Mouse (Mus musculus) gonadal fat pad, adult 2 months (tissue): Measurements from ENCODE around the gene Med24. TPM values are rescaled to one million over a fixed set of nuclear protein-coding genes. Genes with fewer than 3 reads are reported as not detected.
"Not testable (repeated sequence)": the region's sequence is repeated elsewhere in the genome, so short reads cannot be mapped to it uniquely, and the experiment has no call there.

Source experiments
- DNase-seq: peaks from one replicate; pipeline ENCODE4 v3.0.0-alpha.2; 2012; ENCODE audit warnings: low read depth
- polyA plus RNA-seq: library from polyadenylated mRNA; depleted of rRNA; stranded (reverse); fragments of >200 nt; gene quantifications from 2 replicates; pipeline ENCODE4 v1.2.3, GENCODE M21; 2012

Gene Med24
- polyA plus RNA-seq, 1 experiment = 77.3 TPM

- DNase-seq = no peak
Observed at GRCm38 (mm10) chr11:98720756-98721155, 8.5 kb downstream of the Med24 start.

- DNase-seq = no peak
Observed at GRCm38 (mm10) chr11:98717904-98718303, 11.3 kb downstream of the Med24 start.

DNA sequence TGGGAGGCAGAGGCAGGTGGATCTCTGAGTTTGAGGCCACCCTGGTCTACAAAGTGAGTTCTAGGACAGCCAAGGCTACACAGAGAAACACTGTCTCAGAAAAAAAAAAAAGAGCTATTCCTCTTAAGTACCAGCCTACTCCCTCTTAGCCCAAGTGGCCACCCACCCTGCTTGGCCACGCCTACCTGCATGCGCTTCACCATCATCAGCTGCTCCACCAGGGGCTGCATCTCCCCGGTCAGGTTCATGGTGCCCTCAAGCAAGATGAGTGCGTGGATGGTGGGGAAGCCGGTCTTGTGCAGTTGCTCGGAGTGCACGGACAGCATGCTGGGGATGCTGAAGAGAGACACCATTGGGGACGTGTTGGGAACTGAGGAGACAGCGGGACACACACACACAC, 13.3 kb downstream of the Med24 start:
- no peak for DNase-seq

- DNase-seq = no peak
Observed at GRCm38 (mm10) chr11:98713703-98714102, 15.5 kb downstream of the Med24 start.

DNA sequence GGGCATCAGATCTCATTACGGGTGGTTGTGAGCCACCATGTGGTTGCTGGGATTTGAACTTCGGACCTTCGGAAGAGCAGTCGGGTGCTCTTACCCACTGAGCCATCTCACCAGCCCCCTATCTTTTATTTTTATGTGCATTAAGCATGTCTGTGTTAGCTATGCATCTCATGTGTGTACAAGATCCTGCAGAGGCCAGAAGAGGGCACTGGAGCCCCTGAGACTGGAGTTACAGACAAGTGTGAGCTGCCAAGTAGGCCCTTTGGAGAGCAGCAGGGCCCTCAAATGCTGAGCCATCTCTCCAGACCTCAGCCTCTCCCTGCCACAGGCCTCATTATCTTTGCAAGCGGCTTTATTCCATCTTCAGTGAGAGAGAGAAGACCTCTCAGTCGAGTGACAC, 17.2 kb downstream of the Med24 start:
- DNase-seq = not testable (repeated sequence)

DNA sequence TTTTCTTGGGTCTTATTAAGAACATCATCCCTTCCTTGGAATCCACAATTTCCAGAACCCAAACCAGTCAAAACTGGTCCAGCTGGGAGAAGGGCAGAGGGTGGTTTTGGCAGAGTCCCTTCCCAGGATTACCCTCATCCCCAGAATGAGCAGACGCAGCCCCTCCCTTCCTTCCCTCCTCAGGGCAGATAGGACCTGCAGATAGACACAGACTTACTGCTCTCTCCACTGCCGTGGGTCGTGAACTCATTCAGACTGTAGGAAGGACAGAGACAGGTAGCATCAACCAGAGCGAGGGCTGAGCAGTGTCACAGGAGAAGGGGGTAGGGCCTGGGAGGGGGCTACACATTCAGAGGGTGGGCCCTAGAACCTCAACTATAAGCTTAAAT, 18.2 kb downstream of the Med24 start:
- DNase-seq = no peak

DNA sequence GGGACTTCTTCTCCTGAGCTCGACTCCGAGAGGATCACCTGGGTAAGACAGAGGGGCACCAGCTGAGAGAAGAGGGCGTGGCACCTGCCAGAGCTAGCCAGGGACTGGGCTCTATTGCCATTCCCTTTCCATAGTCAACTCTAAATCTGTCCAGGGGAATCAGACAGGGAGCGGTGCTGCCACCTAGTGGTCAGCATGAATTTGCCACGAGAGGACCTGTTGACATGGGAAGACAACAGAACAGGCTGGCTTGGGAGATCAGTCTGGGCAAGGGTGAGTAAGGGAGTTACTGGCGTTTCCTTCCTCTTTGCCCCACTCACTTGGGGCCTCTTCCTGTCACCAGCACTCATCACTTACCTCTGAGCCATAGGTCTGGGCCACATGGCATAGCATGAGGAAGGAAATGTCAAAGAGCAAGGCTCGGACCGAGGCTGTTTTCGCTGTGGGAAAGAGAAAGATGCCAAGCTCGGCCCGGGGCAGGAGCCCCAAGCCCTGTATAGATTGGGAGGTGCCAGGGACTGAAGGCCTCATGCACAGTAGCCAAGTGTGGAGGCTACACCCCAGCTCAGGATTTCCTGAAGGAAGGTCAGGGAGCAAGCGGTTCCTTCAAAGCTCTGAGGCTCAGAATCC, 18.7 kb downstream of the Med24 start:
- no peak for DNase-seq

GRCm38 (mm10) chr11:98709001-98709741, 20.1 kb downstream of the Med24 start:
- no peak for DNase-seq

DNA sequence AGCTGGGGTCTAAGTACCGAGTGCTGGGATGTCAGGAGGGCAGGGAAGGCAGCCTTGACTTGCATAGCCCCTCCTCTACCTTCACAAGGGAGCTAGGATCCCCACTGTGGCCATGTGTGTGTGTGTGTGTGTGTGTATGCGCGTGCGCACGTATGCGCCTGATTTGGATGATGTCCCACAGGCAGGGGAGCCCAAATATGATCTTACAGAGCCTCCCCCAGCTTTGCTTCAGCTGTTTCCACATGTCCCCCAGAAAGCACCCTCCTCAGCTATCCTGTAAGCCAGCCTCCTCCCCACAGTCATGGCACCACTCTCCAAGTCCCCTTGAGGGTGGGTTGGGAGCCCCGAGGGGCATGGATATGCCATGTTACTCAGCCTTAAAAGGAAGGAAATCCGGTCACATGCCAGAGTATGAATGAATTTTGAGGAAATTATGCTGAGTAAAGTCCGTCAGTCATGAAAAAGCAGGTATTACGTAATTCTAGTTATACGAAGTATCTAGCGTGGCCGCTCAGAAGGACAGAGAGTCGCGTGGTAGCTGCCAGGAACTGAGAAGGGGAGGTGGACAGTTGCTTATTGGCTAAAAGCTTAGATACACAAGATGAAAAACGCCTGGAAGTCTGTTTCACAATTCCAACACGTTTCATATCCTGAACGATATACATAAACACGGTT, 20.8 kb downstream of the Med24 start:
- DNase-seq = no peak

DNA sequence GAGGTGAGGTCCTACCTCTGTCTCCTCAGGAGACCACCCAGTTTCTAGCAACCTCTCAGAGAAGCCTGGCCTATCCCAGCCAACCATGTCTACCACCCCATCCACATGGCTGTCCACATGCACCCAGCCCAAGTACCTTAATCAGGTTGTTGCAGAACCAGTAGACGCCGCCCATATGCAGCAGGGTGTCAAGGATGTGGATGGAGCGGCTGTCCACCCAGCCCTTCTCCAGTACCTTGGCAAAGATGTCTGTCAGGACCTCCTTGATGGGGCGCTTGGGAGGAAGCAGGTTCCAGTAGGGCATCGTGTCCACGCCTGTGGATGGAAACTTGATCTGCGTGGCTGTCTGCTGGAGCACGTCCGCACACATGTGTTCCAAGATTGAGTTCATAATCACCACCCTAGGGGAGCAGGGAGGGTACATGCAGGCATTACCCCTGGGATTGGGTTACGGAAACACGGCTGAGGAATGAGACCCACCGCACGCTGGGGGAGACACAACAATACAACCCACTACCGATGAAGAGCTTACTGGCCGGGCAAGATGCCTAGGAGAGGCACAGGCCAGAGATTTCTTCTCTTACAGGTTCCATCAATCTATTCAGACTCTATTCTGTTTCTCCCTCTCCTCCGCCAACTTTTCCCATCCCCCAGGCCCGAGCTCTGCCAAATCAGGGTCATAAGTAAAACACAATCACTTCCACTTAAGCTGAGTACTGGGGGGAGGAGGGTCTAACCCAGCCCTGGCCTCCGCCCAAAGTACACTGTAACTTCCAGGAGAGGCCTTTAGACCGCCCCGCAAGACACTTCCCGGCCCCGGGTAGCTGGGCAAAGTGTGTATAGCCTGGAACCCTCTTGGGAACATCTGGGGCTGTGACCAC, 21.6 kb downstream of the Med24 start:
- no peak for DNase-seq

DNA sequence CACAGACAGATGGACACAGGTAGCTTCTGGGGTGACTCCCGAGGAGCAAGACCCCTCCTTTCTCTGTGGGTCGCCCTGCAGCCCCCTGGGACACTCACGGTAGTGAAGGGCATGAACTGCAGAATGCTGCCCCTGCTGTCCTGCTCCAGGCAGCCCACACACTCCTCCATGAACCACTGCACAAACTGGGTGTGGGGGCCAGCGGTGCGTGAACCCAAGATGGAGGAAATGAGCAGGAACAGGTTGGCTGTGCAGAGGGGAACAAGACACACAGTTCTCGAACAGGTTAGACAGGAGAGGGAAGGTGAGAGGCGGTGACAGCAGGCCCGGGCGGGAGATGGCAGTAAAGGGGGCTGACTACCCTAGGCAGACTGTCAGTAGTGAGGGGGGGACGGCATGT, 24.2 kb downstream of the Med24 start:
- no peak for DNase-seq

DNA sequence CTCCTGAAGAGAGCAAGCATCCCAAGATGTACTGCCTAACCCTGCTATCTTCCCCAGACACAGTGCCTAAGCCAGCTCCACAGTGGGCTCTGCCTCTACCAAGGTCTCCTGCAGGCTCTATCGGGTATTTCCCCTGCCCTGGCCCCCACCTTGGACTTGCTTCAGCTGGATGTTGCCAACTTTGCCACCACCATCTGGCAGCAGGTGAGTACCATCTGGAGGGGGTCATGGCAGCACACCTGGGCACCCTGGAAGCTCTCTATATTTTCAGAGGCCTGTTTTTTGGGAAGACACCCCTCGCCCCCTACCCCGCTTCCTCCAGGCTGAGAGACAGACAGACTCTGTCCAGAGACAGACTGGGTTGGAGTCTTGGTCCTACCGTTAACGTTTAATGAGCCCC, 26.9 kb downstream of the Med24 start:
- DNase-seq = no peak

DNA sequence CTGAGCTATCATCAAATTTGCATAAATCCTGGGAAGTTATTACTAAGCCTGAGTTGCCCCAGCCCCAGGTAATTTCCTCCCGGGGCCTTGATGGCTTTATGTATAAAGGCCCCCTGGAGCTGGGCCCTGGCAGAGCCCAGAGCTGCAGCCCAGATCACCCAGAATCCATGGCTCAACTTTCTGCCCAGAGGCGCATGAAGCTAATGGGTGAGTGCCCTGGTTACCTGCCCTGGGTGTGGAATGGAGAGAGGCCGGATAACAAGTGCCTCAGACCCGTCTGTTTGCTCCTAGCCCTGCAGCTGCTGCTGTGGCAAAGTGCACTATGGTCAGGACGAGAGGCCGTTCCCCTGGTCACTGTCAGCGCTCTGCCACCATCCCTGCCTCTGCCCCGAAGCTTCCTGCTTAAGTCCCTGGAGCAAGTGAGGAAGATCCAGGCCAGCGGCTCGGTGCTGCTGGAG, 28.0 kb downstream of the Med24 start, which contains the start of gene Csf3:
Gene Csf3, plus strand, starts transcription at position 51 of the 458 bp plus-strand sequence.
- no peak for DNase-seq

DNA sequence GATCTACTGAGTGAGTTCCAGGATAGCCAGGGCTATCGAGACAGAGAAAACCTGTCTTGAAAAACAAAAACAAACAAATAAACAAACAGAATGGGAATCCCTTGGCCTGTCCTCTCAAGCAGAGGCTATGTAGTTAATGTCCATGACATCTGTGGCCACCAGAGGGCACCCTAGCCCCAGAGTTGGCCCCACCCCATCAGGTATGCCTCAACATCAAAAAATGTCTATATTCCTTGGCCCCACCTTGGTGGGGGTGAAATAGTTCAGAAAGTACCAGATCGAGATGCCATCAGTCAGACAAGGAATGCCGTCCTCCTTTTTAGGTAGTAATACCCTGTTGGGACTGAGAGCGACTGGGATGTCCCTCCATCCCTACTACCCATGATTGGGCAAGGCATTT, 29.3 kb downstream of the Med24 start:
- DNase-seq = no peak

GRCm38 (mm10) chr11:98698849-98699640, 30.2 kb downstream of the Med24 start:
- no peak for DNase-seq

GRCm38 (mm10) chr11:98697225-98697624, 32.0 kb downstream of the Med24 start:
- DNase-seq = no peak

GRCm38 (mm10) chr11:98696454-98697216, 32.6 kb downstream of the Med24 start:
- DNase-seq = peak; percentile 71

DNA sequence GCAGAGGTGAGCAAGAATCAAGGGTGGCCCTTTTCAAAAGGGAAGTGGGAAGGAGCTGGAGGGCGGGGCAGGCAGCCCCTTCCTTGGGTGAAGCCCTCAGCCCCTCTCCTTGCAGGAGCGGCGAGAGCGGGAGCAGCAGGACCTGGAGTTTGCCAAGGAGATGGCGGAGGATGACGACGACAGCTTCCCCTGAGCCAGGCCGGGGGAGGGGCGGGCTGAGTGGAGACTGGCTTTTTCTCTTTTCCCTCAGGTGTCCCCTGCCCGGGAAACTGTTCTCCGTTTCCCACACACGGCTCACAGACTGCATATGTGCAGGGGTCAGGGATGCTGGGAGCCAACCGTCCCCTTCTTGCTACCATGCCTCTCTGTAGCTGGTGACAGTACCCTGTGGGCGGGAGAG, 33.8 kb downstream of the Med24 start:
- DNase-seq = no peak

DNA sequence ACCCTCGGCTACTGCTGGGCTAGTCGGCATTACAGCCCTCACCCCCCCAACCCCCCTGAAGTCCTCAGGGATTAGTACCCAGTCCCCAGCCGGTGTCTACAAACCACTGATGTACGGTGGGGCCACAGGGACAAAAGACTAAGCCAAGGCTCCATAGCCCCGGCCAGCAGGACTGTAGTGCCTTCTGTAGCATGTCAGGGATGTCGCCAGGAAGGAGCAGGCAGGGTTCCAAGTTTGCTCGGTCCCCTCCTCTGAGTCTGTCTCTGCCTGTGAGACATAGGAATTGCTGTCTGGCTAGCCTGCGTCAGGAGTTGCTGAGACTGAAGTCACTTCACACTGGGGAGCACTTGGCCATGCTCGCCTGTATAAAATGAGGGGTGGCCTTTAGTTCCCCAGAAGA, 34.9 kb downstream of the Med24 start:
- DNase-seq = no peak

DNA sequence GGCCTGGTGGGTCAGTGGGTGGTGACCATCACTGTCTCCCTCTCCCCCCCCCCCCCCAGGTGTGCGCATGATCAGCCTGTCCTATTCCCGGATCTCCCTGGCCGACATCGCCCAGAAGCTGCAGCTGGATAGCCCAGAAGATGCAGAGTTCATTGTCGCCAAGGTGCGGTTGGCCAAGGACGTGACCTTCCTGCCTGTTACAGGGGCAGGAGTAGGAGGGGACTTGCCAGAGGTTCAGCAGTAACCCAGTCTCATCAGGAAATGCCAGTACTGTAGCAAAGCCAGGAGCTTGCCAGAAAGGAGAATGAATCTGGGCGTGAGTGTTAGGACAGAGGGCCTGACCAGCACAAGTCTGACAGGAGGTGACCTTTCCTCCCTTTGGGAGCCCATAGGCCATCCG, 35.5 kb downstream of the Med24 start:
- DNase-seq = no peak
